Mouse (Mus musculus): ENCODE data around the gene Ubash3a.

Gene Ubash3a

DNA sequence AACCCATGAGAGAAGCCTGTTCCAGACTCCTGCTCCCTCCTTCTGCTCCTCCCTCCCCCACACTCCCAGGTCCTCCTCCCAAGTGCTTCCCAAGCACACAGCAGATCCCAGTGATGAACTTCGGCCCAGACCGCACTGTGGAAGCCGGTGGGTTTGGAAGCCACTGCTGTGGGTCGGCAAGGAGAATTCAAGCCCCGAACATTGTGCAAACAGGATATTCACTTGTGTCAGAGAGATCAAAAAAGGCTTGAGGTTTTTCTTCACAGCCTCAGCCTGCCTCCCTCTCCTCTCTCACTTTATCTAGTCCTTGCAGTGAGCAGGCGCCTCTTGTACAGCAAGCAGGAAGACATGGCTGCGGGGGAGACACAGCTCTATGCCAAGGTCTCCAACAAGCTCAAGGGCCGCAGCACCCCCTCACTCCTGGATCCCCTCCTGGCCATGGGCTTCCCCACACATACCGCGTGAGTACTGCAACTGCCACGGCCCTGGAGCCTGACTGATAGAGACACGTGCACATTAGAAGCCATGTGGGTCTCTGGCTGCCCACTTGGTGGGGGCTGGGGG, at the start of gene Ubash3a:
Gene Ubash3a (plus strand): TSS at position 103 of the 564 bp plus-strand sequence.
- DNase-seq, result no peak

DNA sequence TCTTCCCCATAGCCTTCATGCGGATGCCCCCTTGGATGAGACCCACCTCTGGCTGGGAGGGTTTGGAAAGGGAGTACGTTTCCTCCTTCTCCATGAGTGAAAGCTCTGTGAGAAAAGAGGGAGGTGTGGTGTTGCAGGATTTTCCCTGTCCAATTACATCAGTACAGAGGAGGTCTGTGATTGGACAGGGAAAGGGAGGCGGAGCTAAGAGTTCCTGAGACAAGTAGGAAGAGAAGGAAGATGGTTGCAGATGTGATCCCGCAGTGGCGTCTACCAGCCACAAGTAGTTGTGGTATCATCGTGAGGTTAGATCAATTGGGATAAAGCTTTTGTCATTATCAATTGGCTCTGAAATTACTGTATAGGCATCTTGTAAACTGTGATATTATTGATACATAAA, 49.8 kb upstream of the Ubash3a start:
- DNase-seq, result no peak

DNA sequence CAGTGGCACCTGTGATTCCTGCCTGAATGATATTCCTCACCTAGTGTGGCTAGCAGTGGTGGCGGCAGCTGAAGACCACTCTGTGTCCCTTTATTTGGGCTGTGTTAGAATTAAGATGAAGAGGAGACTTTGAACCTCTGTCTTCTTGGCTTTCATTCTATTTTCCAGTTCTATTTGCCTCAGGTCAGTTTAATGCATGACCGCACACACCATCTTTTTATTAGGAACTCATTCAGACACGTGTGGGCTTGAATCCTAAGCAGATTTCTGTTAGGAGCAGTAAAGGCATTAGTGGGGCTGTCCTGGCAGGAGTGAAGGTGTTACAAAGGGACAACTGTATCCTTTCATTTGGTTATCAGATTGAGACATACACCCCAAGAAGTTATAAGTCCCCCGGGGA, 47.4 kb upstream of the Ubash3a start:
- DNase-seq, result no peak

DNA sequence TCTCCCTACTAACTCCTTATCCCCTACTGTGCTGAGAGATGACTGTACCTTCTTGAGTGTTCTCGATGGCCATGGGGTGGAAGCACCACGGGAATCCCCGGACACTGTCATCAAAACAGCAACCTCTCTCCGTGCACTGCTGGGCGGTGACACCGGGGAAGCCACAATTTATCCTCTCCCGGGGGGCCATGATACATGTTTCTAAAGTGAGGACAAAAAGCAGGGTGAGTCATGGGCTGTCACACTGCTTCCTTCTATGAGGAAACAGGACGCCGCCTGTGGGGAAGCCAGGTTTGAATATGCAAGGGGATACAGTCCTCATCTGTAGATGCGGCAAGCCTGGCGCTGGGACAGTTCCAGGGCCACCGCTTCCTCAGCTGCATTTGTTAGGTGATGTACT, 45.1 kb upstream of the Ubash3a start:
- no peak for DNase-seq

DNA sequence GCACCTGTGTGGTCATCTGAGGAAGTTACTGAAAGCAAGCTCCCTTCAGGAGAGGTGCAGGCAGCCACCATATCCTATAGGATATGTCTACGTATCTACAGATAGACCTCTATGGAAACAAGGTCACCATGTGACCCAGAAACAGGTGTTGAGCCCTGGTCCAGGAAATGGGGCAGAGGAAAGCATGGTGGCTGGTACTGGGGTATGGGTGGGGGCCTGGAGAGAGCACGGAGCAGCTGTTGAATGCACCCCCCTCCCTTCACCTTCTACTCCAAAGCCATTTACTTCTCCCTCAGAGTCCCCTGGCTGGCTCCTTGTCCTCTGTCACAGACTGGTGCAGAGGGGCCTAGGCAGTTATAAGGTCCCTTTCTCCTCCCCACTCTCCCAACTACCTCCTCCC, 43.9 kb upstream of the Ubash3a start:
- no peak for DNase-seq

DNA sequence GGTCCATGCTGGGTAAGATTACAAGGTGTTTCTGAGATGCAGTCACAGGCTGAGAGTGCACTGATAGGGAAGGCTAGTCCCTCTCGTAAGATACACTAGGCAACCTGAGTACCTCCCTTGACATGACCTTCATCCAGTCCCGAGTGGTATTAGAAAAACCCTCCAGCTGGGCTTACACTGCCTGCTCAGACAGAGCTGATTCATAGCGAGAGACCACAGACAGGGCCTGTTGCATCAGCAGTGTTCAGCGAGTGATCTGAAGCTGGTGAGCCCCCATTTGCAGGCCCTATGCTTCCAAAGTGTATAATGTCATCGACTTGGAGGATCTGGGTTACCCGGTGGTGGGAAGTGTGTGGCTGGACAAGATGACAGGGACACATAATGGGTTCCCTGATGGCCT, 42.5 kb upstream of the Ubash3a start, which contains the start of gene Tff1:
Gene Tff1 (minus strand): TSS at position 151 of the 400 bp plus-strand sequence.
- DNase-seq, result no peak

DNA sequence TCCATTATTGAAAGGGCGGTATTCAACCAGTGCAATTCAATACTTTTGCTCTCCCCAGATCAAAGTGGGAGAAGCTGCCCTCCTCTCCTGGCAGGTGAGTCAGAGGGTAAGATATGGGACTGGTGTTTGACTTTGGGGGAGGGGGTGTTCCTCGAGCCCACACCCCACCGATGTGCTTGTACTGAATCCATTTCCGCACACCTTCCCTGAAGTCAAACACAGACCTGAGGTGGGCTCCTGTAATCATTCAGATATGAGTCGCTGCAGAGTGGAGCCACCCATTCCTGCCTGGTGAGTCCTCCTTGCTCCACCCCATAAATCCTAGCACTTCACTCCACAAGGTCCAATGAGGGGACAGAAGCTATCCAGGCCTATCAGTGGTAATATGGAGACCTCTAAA, 37.9 kb upstream of the Ubash3a start:
- no peak for DNase-seq

DNA sequence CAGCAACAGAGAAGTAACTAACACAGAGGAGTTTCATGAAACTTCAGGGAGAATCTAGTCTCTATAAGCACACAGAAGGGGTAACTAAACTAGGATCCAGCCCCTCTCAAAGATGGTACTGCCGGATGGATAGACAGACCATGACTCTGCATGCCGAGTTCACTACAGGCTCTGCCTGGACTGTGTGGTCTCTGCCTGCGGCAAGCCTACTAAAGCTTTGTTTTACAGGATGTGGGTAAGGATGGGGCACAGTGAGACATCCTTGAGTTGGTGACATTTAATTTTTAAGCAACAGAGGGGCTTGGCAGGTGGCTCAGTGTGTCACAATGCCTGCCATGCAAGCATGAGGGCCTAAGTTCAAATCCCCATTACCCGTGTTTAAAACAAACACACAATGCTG, 31.4 kb upstream of the Ubash3a start:
- DNase-seq, result no peak

DNA sequence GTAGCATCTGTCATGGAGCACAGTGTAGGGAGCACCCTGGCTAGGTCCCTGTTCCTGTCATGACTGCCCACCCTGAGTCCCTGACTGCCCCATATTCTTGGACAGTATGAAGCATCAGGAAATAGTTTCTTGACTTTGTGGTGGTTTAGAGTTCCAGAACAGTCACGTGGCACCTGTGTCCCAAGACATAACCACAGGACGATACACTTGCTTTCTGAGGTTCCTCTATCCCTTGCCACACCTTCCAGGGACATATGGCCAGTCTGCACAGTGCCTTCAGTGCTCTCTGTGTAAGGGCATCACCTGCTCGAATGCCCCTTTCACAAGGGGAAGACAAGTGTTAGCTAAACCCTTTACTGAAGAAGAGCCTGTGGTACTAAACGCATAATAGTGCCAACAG, 26.2 kb upstream of the Ubash3a start:
- DNase-seq, result no peak

DNA sequence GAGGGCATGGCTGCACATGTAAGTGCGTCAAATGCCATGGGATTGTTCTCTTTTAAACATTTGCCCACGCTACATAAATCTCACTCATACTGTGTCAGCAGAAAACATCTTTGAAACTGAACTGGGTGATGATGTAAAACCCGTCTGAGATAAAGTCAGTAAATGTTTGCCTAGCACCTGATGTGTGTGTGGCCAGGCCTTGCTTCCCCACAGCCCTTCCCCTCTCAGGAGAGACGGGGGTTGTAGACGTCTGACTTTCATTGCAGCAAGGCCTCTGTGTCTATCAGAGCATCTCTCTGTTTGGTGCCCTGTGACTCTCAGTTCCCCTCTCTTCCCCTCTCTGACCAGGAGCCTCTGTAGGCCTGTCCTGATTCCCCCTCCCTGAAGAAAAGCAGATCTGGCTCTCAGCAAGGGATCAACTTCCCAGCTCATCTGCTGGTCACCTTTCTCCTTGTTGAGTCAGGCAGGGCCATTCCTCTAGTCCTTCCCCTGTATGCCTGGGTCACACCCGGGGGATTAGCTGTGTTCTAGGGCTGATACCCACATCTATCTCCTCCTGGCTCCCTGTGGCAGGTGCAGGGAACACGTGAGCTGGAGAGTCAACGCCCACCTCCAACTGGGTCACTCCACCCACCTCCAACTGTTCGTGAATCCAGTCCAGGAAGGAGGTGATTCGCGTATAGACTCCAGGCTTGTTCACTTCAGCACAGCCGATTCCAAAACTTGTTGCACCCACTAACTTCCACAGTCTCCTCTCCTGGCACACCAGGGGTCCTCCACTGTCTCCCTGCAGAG, 24.3 kb upstream of the Ubash3a start:
- DNase-seq, result peak; percentile 57

DNA sequence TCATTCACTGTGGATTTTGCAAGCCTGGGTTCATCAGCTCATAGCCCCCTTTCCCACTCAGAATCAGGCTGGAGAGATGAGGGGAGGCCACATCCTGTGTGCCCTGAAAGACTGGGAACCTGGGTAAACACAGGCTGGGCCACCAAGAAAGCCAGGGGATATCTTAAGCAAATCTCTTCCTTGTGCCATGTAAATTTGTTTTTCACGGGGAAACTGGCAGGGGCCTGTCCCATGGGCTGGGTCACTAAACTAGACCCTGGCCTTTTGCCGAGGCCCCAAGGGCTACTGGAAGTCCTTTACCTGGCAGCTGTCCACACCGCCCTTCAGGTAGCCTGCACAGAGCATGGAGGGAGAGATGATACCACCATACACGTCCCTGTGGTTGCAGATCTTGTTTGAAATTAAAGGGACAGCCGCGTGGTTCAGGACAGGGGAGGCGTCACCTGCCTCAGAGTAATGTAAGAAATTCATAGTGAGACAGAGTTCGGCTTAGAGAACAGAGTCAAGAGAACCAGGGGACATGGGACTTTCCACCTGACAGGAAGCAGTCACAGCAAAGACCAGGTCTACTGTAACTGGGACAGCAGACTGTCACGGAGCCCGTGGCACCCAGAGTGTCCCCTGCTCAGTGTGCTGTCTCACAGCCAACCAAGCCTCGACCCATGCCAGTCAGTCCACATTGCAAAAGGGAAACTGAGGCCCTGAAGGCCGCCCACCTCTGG, 23.2 kb upstream of the Ubash3a start:
- DNase-seq, result peak; percentile 17

DNA sequence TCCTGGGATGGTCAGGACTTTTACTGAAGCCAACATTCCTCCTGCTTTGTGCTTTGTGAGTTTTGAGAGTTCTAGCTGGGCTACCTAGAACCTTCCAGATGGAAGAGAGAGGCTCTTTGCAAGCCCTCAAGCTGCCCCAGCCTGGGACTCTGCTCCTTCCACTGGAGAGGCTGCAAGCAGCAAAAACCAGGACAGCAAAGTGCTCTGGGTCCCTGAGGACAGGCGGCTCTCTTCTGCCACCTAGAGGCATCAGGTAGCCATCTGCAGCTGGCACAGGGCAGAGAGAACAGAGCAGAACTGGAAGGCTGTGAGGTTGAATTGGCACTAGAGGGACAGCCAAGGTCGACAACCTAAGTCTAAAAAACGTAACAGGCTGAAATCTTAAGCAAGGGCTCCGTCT, 20.3 kb upstream of the Ubash3a start:
- peak; percentile 85 for DNase-seq

DNA sequence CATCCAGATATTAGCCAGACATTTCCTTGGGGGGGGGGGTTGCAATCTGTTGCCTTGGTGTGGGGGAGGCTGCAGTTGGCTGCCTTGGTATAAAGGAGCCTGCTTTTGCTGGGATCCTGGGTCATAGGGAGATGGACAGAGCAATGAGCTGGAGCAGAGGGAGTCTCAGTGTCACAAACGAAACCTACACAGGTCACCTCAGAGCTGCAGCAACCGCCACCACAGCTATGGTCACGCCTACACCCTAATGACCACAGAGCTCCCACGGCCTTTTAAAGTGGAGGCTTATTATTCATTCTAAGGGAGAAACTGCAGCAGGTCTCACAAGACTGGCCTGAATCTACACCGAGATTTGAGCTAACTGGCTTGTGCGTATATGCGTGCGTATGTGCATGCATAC, 15.8 kb upstream of the Ubash3a start:
- no peak for DNase-seq

DNA sequence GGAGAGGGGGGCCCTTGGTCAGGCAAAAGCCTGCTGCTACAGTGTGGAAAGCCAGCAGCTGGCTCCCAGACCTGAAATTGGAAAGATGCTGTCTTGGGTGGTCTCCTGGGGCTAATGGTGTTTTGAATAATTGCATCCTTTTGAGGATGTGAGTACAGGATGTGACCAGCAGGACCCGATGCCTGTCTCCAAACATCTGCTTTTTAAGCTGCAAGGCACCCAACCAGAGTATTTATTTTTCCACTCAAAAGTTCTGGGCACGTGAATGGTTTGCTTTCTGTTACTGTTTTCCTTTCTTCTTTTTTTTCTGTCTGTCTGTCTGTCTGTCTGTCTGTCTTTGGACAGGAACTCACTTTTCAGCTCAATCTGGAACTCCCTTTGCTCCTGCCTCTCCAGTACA, 15.0 kb upstream of the Ubash3a start:
- no peak for DNase-seq

DNA sequence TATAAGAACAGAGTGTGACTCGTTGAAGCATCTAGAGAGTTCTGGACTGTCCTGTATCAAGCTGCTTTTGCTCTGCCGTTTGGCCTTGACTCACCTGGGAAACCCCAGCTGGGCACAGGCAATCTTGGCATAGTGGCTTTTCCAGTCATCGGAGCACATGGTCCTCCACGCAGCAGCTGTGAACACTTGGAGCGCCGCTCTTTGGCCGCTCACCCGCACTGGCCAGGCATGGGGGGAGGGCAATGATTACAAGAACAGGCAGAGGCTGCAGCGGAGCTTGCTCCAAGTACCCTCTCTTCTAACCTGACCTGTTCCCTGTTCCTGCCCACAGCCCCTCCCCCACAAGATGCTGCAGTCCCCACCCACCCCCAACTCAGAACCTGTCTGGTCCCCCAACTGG, 14.3 kb upstream of the Ubash3a start:
- DNase-seq, result no peak

DNA sequence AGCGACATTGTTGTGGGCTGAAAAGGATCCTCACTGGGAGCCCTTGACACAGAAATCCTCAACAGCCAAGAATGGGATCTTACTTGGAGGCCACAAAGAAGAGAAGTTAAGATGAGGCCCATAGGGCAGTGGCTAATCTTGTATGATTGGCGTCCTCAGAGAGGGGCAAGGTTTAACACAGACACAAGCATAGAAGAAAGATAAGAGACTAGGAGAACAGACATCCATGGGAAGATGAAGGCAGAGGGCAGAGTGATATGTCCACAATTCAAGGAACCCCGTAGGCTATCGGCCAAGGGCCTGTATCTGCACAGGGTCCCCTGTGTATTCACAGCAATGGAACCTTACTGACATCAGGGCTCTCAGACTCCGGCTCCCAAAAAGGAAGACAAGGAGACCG, 12.5 kb upstream of the Ubash3a start:
- DNase-seq, result no peak

DNA sequence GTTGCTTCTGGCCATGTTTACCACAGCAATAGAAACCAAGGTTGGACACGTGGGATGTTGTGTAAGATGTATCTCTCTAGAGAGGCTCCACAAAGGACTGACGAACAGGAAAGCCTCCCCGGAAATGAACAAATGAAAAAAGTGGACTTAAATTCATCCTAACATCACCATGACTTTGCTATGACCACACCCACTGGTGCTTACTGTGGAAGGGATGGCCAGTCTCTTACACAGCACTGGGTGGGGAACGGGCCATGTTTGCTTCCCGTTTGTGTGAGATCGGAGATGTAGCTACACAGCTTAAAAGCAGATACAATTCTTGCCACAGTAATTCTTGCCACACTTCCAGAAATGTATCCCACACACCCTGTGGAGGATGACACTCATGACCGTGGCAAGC, 11.4 kb upstream of the Ubash3a start:
- no peak for DNase-seq

DNA sequence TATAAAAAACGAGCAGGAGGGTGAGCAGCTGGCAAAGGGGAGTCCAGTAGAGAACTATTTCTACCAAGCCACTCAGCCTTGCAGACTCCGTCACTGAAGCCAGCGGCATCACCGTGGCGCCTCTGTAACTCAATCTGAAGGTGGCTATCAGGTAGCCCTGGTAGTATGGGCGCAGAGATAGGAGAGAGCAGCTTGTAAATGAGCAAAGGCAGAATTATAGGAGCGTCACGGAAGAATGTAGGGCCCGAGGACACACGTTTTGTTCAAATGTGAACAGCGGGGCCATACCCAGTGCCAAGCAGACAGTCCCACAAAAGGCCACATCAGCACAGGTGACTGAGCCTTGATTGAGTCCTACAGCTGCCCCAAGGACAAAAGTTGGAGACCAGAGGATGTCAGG, 8.8 kb upstream of the Ubash3a start, which contains the start of gene Tmprss3:
Gene Tmprss3 (minus strand): TSS at position 101 of the 400 bp plus-strand sequence.
- no peak for DNase-seq

DNA sequence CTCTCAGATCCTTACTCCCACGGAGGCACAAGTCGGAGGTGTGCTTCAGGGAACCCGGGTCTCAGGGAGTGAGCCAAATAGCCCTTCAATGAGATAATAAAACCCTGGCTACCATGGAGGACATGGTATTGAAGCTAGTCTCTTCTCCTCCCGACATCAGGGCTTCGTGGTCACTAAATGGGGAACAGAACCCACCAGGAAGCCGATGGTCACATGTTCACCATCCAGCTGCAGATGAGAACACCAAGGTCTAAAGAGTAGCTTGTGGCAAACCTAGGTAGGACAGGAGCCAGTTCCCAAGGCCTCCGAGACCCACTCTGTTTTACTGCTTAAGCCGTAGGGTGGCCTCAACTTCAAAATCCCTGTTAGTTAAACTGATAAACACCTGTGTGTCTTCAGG, 981 bp downstream of the Ubash3a start:
- DNase-seq, result no peak

DNA sequence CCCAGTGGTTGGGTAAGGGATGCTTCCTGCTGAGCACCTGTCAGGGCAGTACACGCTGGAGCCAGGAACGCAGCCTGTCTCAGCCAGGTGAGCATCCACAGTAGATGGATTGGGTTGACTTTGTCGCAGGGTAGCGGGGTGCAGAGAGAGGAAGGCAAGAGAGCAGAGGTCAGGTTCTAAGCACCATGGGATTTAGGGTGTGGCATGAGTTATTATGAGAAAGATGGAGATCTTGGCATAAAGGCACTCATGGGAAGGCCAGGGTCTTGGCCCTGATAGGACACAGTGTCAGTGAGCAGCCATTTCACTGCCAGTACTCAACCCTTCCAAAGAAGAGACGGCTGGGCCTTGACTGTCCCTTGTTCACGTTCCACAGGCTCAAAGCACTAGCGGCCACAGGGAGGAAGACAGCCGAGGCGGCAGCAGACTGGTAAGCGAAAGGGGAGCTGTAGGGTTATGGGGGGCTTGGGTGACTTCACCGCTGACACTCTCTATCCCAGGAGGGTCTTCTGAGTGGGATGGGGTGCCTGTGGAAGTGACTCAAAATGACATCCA, 1.8 kb downstream of the Ubash3a start:
- DNase-seq, result no peak

DNA sequence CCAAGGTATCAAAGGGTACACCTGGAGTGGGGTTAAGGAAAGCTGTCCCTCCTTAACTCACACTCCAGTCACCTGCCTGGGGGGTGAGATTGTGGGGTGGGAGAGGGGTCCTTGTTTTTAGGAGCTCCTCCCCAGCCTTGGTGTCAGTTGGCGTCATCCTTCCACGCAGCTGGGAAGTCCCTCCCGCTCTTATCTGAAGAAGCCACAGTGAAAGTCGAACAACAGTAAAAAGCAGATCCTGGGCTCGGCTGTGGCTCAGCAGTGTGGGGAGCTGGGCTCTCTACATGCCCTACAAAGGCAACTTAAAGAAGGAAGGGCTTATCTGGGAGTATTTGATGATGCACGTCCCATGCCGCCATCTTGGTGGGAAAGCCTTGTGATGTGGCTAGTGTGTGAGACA, 2.6 kb downstream of the Ubash3a start:
- DNase-seq, result no peak

DNA sequence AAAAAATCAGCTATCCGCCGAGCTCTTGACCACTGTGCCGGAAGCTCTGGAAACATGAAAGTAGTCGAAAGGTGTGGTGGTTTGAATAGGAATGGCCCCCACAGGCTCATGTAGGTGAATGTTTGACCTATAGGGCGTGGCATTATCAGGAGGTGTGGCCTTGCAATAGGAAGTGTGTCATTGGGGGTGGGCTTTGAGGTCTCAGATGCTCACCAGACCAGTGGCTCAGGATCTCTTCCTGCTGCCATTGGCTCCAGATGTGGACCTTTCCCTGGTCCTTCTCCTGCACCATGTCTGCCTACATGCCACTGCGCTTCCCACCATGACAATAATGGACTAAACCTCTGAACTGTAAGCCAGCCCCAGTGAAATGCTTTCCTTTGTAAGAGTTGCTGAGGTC, 4.2 kb downstream of the Ubash3a start:
- no peak for DNase-seq

DNA sequence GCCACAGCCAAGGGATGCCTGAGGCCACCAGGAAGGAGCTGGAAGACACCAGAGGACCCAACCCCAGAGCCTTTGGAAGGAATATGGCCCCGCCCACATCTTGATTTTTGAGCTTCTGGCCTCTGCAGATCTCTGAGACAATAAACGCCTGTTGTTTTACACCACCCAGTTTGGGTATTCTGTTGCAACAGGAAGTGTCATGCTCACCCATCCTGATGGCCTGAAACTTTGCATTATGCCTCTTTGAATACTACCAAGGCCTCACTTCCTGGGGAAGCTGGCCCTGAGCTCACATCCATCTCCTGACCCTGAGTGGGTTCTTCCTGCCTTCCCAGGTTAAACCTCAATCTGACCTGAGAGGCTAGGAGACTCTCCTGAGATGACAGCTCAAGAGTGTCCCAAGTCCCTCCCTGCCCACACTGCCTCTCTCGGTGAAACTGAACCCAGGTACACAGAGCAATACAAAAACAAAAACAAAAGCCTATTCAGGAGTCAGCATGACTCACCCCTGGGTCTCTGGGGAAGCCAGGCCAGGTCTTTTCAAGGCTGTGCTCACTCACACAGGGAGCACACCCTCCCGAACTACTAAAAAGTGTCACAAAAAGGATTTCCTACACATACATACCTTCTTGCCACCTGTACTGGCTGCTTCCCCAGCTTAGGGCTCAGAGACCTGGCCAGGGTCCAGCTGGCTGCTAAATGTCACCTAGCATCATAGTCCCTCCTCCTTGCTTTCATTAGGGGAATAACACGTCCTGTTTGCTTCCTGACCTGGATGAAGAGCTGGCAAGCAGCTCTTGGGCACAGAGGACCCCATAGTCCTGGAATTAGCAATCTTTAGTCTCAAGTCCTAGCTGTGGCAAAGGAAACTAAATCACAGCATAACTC, 8.6 kb downstream of the Ubash3a start:
- no peak for DNase-seq
